Mouse (Mus musculus): Measurements from ENCODE around the gene Grin2b.

DNA sequence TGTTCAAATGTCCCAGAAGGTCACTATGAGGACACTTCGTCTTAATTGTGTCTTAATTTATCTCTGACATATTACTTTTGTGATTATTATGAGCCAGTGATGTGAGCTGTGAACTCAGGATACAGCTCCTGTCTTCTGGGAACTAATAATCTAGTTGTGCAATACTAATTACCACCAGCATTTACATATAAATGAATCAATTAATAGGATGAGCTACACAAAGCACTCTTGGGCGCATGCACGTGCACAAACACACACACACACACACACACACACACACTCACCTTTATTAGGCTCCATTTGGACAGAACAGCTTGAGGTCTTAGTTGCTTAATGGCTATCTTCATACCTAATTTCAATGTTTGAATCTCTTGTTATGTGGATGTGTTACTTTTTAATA lies 37.1 kb upstream of the Grin2b start:
- TF ChIP-seq CTCF (IDR thresholded peaks at IDR 0.05; ENCODE audit: low read depth) (no peak), EP300 (IDR thresholded peaks at IDR 0.05; ENCODE audit: low read depth) (no peak)
